Mouse (Mus musculus): ENCODE measurements around the gene Nfib.
A peak's percentile ranks its signal among the peaks of the same experiment; 100 is the strongest.

The Nfib gene

GRCm38 (mm10) chr4:82272099-82272498 is 433.5 kb downstream of the Nfib start:
- no peak for TF ChIP-seq GATA4 (IDR thresholded peaks at IDR 0.05; ENCODE audit: insufficient replicate concordance, low read length)

GRCm38 (mm10) chr4:82271547-82271946 is 434.0 kb downstream of the Nfib start:
- no peak for TF ChIP-seq GATA4 (IDR thresholded peaks at IDR 0.05; ENCODE audit: insufficient replicate concordance, low read length)

GRCm38 (mm10) chr4:82267832-82268778 is 437.4 kb downstream of the Nfib start:
- TF ChIP-seq GATA4 (IDR thresholded peaks at IDR 0.05; ENCODE audit: insufficient replicate concordance, low read length) = no peak

- TF ChIP-seq GATA4 (IDR thresholded peaks at IDR 0.05; ENCODE audit: insufficient replicate concordance, low read length) = peak; percentile 62; the same call in 1 of the 2 replicates
Measured at GRCm38 (mm10) chr4:82266066-82266619, 439.4 kb downstream of the Nfib start.

- no peak for TF ChIP-seq GATA4 (IDR thresholded peaks at IDR 0.05; ENCODE audit: insufficient replicate concordance, low read length)
Measured at GRCm38 (mm10) chr4:82252054-82252453, 453.5 kb downstream of the Nfib start.

GRCm38 (mm10) chr4:82250355-82250659 is 455.2 kb downstream of the Nfib start:
- no peak for TF ChIP-seq GATA4 (IDR thresholded peaks at IDR 0.05; ENCODE audit: insufficient replicate concordance, low read length)

GRCm38 (mm10) chr4:82249518-82250354 is 455.8 kb downstream of the Nfib start:
- TF ChIP-seq GATA4 (IDR thresholded peaks at IDR 0.05; ENCODE audit: insufficient replicate concordance, low read length) = no peak

GRCm38 (mm10) chr4:82248961-82249360 is 456.6 kb downstream of the Nfib start:
- no peak for TF ChIP-seq GATA4 (IDR thresholded peaks at IDR 0.05; ENCODE audit: insufficient replicate concordance, low read length)

- no peak for TF ChIP-seq GATA4 (IDR thresholded peaks at IDR 0.05; ENCODE audit: insufficient replicate concordance, low read length)
Measured at GRCm38 (mm10) chr4:82248031-82248430, 457.5 kb downstream of the Nfib start.

GRCm38 (mm10) chr4:82246290-82246689 is 459.3 kb downstream of the Nfib start:
- no peak for TF ChIP-seq GATA4 (IDR thresholded peaks at IDR 0.05; ENCODE audit: insufficient replicate concordance, low read length)
